Mouse (Mus musculus): ENCODE measurements around the gene Unc13b.

GRCm38 (mm10) chr4:43217997-43218396 is 159.2 kb downstream of the Unc13b start:
- TF ChIP-seq FOSL1 (IDR thresholded peaks at IDR 0.05; ENCODE audit: insufficient read depth, low read length, poor library complexity, severe bottlenecking) (no peak), CTCF (IDR thresholded peaks at IDR 0.05; ENCODE audit: control insufficient read depth, insufficient read depth, insufficient read length) (no peak), USF1 (IDR thresholded peaks at IDR 0.05; ENCODE audit: low read depth) (no peak), MAX (IDR thresholded peaks at IDR 0.05) (no peak)
